Mouse (Mus musculus): Measurements from ENCODE around the gene Dnajb11.

Dnajb11 gene

DNA sequence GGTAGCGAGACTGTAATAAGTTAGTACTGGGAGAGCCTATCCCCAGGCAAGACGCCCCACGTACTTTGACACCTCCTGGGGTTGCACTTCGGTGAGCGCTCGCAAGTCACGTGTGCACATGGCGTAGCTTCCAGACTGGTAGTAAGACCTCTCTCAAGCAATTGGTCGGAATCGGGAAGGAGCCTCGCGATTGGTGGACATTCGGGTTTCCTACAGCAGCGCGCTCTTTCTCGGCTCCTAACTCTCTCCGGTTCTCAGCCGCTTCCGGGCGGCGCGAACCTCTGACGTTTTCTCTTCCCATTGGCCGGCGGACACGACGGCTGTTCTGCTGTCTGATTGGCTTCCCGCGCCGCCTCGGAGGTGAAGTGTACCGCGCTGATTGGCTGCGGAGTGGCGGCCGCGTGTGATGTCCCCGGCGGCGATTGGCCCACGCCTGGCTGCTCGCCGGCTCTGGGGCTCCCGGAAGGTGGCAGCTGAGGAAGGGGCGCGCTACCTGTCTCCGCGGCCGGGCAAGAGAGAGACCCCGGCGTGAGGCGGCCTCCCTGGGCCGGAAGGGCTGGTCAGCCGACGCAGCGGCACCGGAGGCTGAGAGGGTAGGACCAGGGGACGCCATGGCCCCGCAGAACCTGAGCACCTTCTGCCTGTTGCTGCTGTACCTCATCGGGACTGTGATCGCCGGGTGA, at the start of gene Dnajb11, which contains the start of gene Tbccd1:
Dnajb11 (plus strand) TSS at position 415 of the 683 bp plus-strand sequence.
Tbccd1 (minus strand) TSS at position 239 of the 683 bp plus-strand sequence.
- WGBS = under 1% methylated on average over 62 of the region's 62 CpGs

GRCm38 (mm10) chr16:22811477-22811876, 46.2 kb upstream of the Dnajb11 start, which contains the start of gene Crygs:
Gene Crygs (minus strand): TSS chr16:22811577.
- 51% methylated on average over 2 of the region's 2 CpGs for WGBS

GRCm38 (mm10) chr16:22820731-22821130, 36.9 kb upstream of the Dnajb11 start:
- WGBS = 19% methylated on average over 8 of the region's 8 CpGs

DNA sequence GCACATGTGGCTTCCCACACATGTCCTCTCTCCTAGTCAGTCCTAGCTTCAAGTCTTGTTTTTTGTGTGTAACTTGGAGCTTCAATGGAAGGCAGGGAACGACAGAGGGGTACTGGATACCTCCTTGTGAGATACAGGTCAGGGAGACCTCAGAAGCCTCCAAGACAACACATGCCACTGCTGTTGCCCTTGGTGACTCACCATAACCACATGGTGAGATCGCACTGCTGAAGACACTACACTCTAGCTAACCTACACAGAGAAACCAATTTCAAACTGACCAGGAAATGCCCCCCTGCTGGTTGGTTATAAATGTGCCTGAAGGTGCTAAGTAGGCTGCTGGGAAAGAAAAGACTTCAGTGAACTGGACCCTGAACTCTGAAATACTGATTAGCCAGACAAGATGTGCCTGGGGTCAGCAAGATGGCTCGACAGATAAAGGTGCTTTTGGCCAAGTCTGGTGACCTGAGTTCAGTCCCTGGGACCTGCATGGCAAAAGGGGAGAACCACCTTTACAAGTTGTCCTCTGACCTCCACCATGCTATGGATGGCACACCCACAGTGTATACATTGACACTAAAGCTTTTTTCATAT, 24.6 kb upstream of the Dnajb11 start:
- 94% methylated on average over 3 of the region's 3 CpGs for WGBS

GRCm38 (mm10) chr16:22839146-22839857, 18.3 kb upstream of the Dnajb11 start:
- WGBS = 73% methylated on average over 3 of the region's 3 CpGs

GRCm38 (mm10) chr16:22842871-22843270, 14.8 kb upstream of the Dnajb11 start:
- WGBS = 97% methylated on average over 5 of the region's 5 CpGs

DNA sequence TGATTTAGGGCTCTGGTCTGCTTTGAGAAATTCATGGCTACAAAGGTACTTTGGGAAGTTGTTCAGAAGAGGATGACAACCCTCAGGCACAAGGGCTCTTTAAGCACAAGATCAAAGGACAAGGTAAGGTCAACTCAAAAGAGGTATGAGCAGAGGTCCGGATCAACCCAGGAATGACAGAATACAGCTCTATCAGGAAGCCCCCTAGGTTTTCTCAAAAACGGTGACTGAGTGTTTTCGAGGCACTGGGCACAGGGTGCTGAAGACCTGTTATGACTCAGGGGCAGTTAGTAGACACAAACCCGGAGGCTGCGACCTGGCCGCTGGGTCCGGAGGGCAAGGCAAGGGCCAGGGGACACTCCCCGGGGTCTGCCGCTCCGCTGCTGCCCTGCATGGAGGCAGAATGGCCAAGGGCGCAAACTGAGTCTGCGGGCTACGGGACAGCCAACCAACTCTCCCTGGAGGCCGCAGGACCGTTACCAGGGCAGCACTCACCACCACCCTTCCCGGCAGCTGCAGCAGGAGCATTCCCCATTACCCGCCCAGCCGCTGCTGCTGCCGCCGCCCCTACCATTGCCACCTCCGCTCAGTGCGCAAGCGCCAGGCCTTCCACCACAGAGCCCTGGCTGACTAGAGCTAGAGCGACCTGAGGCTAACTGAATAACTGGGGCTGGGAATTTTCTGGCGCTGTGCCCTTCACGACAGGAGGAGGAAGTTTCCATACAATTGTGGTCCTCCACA, 13.4 kb upstream of the Dnajb11 start:
- 6% methylated on average over 26 of the region's 26 CpGs for WGBS

GRCm38 (mm10) chr16:22844834-22845233, 12.8 kb upstream of the Dnajb11 start:
- 59% methylated on average over 5 of the region's 5 CpGs for WGBS

DNA sequence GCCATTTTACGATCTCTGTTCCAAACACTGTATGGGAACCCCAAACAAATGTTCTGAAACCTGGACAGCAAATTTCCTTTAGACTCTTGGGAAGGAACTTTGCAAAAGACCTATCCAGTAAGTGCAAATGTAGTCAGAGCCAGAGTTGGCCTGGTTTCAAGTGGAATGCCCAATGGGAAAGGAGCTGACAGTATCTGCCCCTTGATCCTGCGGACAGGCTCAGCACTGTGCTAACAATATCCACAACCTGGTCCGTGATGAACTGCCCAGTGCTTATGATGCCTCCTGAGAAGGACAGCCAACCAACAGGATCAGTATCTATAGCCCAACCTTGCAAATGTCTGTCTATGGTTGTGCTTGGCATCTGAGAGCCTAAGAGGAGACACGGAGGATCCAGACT, 12.2 kb upstream of the Dnajb11 start:
- WGBS = 84% methylated on average over 4 of the region's 4 CpGs

DNA sequence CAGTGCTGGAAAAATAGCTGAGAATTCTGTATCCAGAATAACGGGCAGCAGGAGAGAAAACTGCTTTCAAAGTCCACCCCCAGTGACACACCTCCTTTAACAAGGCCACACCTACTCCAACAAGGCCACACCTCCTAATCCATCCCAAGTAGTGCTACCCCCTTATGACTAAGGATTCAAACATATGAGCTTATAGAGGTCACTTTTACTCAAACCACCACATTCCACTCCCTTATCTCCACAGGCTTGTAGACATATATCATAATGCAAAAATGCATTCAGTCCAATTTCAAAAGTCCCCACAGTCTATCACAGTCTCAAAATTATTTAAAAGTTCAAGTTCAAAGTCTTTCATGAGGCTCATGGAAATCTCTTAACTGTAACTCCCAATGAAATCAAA, 10.0 kb upstream of the Dnajb11 start:
- 87% methylated on average over 1 of the region's 1 CpGs for WGBS

DNA sequence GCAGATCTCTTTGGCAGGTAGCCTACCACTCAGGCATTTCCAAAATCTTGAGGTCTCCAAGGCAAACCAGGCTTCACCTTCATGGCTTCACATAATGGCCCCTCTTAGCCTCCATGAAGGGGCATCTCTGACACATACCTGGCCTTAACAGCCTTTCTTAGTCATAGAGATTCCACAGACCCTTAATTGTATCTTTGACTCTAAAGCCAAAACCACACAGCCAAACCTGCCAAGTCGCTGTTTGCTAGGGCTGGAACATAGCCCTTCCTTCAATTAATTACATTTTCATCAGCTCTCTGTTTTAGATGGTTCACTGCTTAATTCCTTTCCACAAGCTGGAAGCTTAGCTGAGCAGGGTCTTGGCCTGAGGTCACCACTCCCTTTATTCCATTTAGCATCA, 9.3 kb upstream of the Dnajb11 start:
- WGBS = 68% methylated on average over 1 of the region's 1 CpGs

DNA sequence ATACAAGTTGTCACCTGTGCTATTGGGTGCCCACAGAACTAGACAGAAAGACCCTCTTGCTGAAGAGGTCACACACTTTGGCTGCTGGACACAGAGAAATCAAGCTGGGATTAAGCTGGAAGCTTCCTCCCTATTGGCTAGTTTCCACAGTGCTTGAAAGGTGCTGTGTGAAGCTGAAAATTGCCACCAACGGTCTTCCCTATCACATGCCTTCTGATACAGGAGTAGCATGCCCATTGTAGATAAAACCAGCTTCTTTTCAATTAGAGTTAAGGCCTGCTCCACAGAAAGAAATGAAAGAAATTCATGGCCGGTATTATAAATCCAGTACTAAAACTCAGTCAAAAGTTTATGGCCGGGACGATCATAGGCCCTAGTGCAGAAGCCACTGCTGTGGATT, 4.9 kb upstream of the Dnajb11 start:
- WGBS = 90% methylated on average over 4 of the region's 4 CpGs

DNA sequence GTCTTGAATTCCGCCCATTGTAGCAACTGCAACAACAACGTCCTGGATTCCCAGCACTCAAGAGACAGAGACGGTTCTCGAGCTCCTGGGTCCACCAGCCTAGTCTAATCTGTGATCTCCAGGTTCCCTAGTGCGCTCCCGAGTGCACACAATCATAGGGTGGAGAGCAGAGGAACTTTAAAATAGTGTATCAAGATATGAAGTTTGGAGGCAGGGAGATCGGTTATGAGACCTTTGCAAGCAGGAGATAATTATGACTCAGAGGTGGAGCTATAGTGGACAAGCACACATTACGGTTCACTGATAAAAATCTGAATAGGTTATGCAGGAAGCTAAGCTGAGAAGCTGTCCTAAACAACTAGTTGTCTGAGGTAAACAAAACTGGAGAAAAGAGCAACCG, 872 bp upstream of the Dnajb11 start:
- WGBS = 10% methylated on average over 9 of the region's 9 CpGs

DNA sequence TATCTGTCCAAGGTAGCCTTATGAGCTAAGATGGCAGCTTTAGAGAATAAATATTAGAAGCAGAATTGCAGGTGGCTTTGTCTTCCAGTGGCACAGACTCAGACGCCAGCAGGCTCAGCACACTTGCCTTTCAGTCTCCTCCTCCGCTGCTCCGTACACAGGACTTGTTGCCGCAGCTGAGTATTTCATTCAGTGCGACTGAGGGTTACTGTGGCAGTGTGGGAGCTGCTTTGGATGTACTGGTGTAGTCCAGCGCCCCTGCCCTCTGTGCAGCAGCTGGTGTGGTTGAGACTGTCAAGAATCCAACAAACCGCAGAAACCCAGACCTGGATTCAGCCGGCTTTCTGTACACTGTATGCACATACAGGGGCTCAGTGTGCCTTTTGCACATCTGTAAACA, 14.8 kb downstream of the Dnajb11 start:
- 73% methylated on average over 8 of the region's 8 CpGs for WGBS

- WGBS = 70% methylated on average over 4 of the region's 4 CpGs
Observed at GRCm38 (mm10) chr16:22873369-22873768, 15.7 kb downstream of the Dnajb11 start.

DNA sequence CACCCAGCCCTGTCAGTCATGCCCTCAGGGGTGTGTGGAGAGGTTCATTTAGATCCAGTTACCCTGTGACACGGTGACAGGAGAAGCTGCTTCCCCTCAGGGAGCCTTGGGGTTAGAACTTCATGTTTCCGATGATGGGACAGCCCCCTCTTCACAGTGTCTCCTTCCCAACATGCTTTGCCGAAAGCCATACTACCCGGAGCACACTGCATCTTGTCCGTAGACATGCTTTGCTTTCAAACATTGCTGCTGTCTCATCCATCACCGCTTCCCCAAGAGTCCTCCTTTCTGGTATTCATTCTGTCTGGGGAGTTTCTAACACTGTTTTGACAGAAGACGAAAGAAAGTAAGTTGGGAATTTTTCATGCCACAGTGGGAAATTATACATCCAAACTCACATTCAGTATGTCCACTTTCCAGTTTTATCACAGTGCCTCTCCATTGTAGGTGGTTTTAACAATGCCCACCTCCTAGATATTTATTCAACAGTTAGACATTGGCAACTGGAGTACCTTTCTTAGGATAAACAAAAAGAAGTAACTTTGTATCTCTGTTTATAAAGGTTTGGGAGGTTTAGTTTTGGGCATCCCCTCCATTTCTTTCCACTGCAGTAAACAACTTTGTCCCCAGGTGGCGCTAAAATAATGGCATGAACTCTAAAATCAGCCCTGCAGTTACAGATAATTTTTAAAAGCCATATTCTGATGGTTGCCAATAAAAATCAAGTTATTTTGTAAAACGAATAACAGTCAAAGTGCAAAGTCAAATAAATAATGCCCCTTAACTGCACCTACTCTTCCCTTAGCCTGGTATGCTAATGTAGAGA, 18.8 kb downstream of the Dnajb11 start:
- WGBS = 50% methylated on average over 9 of the region's 9 CpGs

DNA sequence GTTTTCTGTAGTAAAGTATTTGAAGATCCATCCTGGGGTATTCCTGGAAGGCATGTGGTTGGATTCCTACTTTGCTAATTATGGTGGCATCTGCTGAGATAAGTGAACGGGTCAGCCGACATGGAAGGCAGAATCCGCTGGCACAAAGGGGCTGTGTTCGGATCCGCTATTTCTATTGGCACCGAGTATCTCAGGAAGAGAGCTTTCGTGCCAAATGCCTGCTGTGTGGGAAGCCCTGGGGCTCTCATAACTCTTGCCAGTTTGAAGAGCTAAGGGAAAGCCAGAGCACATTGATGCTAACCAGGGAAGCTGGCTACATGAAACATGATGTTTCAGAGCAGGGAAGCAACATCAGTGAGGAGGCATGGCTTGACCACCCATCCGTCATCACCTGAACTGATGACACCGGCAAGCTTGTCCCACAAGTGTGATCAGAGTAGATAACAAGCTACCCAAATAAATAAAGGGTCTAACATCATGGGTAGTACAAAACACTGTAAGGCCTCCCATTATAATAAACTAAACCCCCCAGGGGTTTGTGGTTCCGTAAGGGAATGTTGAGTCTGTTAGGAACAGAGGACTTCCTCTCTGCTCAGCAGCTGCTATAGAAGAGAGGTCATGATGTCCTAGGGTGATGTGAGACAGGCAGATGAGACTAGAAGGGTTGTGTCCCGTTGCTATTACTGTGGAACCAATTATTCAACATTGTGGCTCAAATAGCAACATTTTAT, 20.2 kb downstream of the Dnajb11 start:
- WGBS = 34% methylated on average over 11 of the region's 11 CpGs

DNA sequence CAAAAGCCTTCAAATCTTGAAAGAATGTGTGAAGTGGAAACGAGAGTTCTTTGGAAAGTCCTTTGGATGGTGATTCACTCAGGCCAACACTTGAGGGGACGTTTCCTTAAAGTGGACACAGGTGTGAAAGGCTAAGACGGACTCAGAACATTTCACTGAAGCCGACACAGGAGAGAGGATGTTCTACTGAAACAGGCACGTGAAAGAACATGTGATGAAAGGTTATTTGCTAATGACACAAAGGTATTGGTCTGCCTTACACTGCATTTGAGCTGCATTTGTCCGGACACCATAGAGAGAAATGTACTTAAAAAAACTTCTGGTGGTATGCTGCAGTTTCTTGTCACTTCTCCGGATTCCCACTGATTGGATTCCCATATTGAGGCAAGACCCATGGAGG, 21.1 kb downstream of the Dnajb11 start:
- 85% methylated on average over 7 of the region's 7 CpGs for WGBS

DNA sequence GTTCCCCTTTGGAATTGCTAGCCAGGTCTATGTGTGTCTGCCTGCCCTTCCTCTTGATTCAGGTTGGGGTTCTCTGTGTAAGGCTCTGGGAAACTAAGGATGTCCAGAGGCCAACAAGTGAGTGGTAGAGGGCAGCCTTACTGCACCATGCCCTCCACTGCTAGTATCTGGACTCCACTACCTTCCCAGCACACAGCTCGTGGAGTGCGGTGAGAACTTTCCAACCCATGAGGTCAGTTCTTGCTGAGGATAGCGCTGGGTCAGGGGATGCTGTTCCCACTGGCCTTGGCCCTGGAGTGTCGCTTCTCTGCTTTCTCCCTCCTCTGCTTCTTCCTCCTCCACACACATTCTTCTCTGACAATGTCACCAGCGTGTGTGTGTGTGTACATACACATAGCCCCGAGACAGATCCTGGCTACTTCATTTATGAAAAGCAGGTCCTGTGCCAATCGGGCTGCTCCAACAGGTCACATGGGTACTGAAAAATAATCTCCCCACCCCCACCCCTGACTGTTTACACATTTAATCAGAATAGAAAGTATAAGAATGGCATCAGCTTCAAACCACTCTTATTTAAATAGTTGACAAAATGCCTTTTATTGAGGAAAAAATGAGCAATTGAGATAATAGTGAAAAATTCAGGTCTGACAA, 22.4 kb downstream of the Dnajb11 start:
- WGBS = 63% methylated on average over 7 of the region's 7 CpGs

DNA sequence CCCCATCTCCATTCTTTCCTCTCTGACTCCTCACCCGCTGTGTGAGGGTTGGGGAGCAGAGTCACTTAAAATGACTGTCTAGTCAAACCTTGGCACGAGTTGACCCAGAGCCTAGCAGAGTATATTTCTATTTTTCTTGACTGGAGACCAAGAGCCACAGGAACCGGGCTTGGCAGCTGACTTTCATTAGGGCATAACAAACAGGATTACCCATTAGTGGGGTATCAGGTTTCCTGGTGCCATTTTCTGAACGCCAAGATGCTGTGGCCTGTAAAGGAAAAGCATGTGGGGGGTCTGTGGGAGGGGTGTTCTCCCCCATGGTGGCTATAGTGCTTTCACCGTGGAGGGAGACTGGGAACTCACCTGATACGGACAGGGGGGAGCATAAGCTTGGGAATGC, 23.3 kb downstream of the Dnajb11 start:
- WGBS = 45% methylated on average over 6 of the region's 6 CpGs
